Mouse (Mus musculus): ENCODE results near the gene Tcl1b1. TPM values are rescaled to one million over a fixed set of nuclear protein-coding genes. Genes with fewer than 3 reads are reported as not detected.
"Not testable (repeated sequence)": the region's sequence is repeated elsewhere in the genome, so short reads cannot be mapped to it uniquely, and the experiment has no call there.

The Tcl1b1 gene
- total and polyA plus RNA-seq, 2 experiments from 2014 or later = not detected

- H3K4me1 ChIP-seq (ENCODE audit: insufficient read depth, low read length); H3K36me3 ChIP-seq (ENCODE audit: insufficient read depth, low read length); H3K9ac ChIP-seq (replicated peaks; ENCODE audit: low read length); DNase-seq (ENCODE audit: low spot score); ATAC-seq; H3K27ac ChIP-seq; H3K4me3 ChIP-seq (ENCODE audit: low read length); H3K9me3 ChIP-seq (ENCODE audit: low read length); H3K27me3 ChIP-seq (ENCODE audit: insufficient read depth, low read length); H3K4me2 ChIP-seq (ENCODE audit: low read depth, low read length): not testable (repeated sequence)
- 83% methylated on average over 4 of the region's 4 CpGs for WGBS
Observed at GRCm38 (mm10) chr12:105134826-105135225, 24.7 kb upstream of the Tcl1b1 start.

GRCm38 (mm10) chr12:105137729-105138128 is 21.8 kb upstream of the Tcl1b1 start:
- H3K27me3 ChIP-seq (ENCODE audit: insufficient read depth, low read length); H3K4me1 ChIP-seq (ENCODE audit: insufficient read depth, low read length); DNase-seq (ENCODE audit: low spot score); H3K27ac ChIP-seq; H3K4me3 ChIP-seq (ENCODE audit: low read length); H3K36me3 ChIP-seq (ENCODE audit: insufficient read depth, low read length); H3K9ac ChIP-seq (replicated peaks; ENCODE audit: low read length); ATAC-seq; H3K9me3 ChIP-seq (ENCODE audit: low read length); H3K4me2 ChIP-seq (ENCODE audit: low read depth, low read length): not testable (repeated sequence)
- WGBS = 86% methylated on average over 1 of the region's 1 CpGs

GRCm38 (mm10) chr12:105143096-105143495 is 16.4 kb upstream of the Tcl1b1 start:
- Histone ChIP-seq H3K4me3 (ENCODE audit: low read length) (no peak overlapping the region), H3K4me1 (ENCODE audit: insufficient read depth, low read length) (no peaks in the 10 kb centered on the region), H3K9me3 (ENCODE audit: low read length) (no peaks in the 10 kb centered on the region), H3K4me2 (ENCODE audit: low read depth, low read length) (no peak overlapping the region), H3K27me3 (ENCODE audit: insufficient read depth, low read length) (no peaks in the 10 kb centered on the region), H3K36me3 (ENCODE audit: insufficient read depth, low read length) (no peaks in the 10 kb centered on the region), H3K9ac (replicated peaks; ENCODE audit: low read length) (no peak overlapping the region), H3K27ac (no peak overlapping the region)
- ATAC-seq (no peak), DNase-seq (ENCODE audit: low spot score) (no peak)
- no peak for TF ChIP-seq CTCF (IDR thresholded peaks at IDR 0.05; ENCODE audit: low read depth)
- WGBS = 96% methylated on average over 3 of the region's 3 CpGs

- H3K4me2 ChIP-seq (ENCODE audit: low read depth, low read length); H3K27me3 ChIP-seq (ENCODE audit: insufficient read depth, low read length); H3K36me3 ChIP-seq (ENCODE audit: insufficient read depth, low read length); H3K4me3 ChIP-seq (ENCODE audit: low read length); H3K27ac ChIP-seq; H3K9ac ChIP-seq (replicated peaks; ENCODE audit: low read length); H3K9me3 ChIP-seq (ENCODE audit: low read length); DNase-seq (ENCODE audit: low spot score); H3K4me1 ChIP-seq (ENCODE audit: insufficient read depth, low read length); ATAC-seq: not testable (repeated sequence)
- 71% methylated on average over 1 of the region's 1 CpGs for WGBS
Observed at GRCm38 (mm10) chr12:105144928-105145327, 14.6 kb upstream of the Tcl1b1 start.

GRCm38 (mm10) chr12:105145714-105146113 is 13.8 kb upstream of the Tcl1b1 start, which contains the start of gene Tcl1b2:
Gene Tcl1b2 (plus strand): TSS chr12:105146014.
- H3K4me1 ChIP-seq (ENCODE audit: insufficient read depth, low read length) = no peaks in the 10 kb centered on the region
- H3K36me3 ChIP-seq (ENCODE audit: insufficient read depth, low read length) = no peaks in the 10 kb centered on the region
- no peak within 1 kb of the TSS for H3K9ac ChIP-seq (replicated peaks; ENCODE audit: low read length)
- no peak for TF ChIP-seq CTCF (IDR thresholded peaks at IDR 0.05; ENCODE audit: low read depth)
- H3K4me2 ChIP-seq (ENCODE audit: low read depth, low read length) = no peak within 1 kb of the TSS
- H3K4me3 ChIP-seq (ENCODE audit: low read length) = no peak within 1 kb of the TSS
- ATAC-seq (no peak), DNase-seq (ENCODE audit: low spot score) (no peak)
- H3K27me3 ChIP-seq (ENCODE audit: insufficient read depth, low read length) = no peaks in the 10 kb centered on the region
- WGBS = 82% methylated on average over 3 of the region's 3 CpGs
- no peaks in the 10 kb centered on the region for H3K9me3 ChIP-seq (ENCODE audit: low read length)
- no peak within 1 kb of the TSS for H3K27ac ChIP-seq

- H3K4me2 ChIP-seq (ENCODE audit: low read depth, low read length); H3K9ac ChIP-seq (replicated peaks; ENCODE audit: low read length); H3K4me3 ChIP-seq (ENCODE audit: low read length); DNase-seq (ENCODE audit: low spot score); H3K27me3 ChIP-seq (ENCODE audit: insufficient read depth, low read length); H3K36me3 ChIP-seq (ENCODE audit: insufficient read depth, low read length); H3K9me3 ChIP-seq (ENCODE audit: low read length); H3K4me1 ChIP-seq (ENCODE audit: insufficient read depth, low read length); ATAC-seq; H3K27ac ChIP-seq: not testable (repeated sequence)
- WGBS = 73% methylated on average over 4 of the region's 4 CpGs
Observed at GRCm38 (mm10) chr12:105155286-105155685, 4.2 kb upstream of the Tcl1b1 start.

- Histone ChIP-seq H3K9ac (replicated peaks; ENCODE audit: low read length) (no peak overlapping the region), H3K4me3 (ENCODE audit: low read length) (no peak overlapping the region), H3K9me3 (ENCODE audit: low read length) (no peaks in the 10 kb centered on the region), H3K36me3 (ENCODE audit: insufficient read depth, low read length) (no peaks in the 10 kb centered on the region), H3K27ac (no peak overlapping the region), H3K27me3 (ENCODE audit: insufficient read depth, low read length) (no peaks in the 10 kb centered on the region), H3K4me2 (ENCODE audit: low read depth, low read length) (no peak overlapping the region), H3K4me1 (ENCODE audit: insufficient read depth, low read length) (no peaks in the 10 kb centered on the region)
- ATAC-seq = no peak
- TF ChIP-seq CTCF (IDR thresholded peaks at IDR 0.05; ENCODE audit: low read depth) = no peak
- DNase-seq (ENCODE audit: low spot score) = no peak
- 83% methylated on average over 6 of the region's 6 CpGs for WGBS
Observed at GRCm38 (mm10) chr12:105158842-105159241, 648 bp upstream of the Tcl1b1 start.

Data from hindbrain, postnatal 0 days (tissue).